Mouse (Mus musculus) kidney, adult 2 months (tissue): ENCODE measurements around the gene Ric8b.

Experiments
- CTCF ChIP-seq: fragments of 200-500 bp; conservative IDR thresholded peaks from 2 replicates; pipeline ENCODE4 v1.5.1; 2011; ENCODE audit warnings: low read depth, mild to moderate bottlenecking, control low read depth, low read length, moderate library complexity, mixed read lengths; ENCODE audit not compliant: insufficient read depth, insufficient read length
- POLR2A ChIP-seq: fragments of 200-500 bp; IDR thresholded peaks from one replicate; pipeline ENCODE4 v1.6.1; 2011; ENCODE audit warnings: low read depth, low read length, control low read depth

GRCm38 (mm10) chr10:85044732-85045720, 127.6 kb downstream of the Ric8b start:
- TF ChIP-seq POLR2A = no peak
- peak; percentile 72 for TF ChIP-seq CTCF
